Mouse (Mus musculus) limb, embryonic 11.5 days (tissue): ENCODE measurements at regions not wholly inside any gene's neighbourhood (a gene's known extent, or its start where the extent isn't known, plus 50 kb on each side); places are given as distances from the start of the nearest gene placed in this dataset.

ENCODE experiments used
- ATAC-seq: fragments of 200-750 bp; cut with Nextera tagmentation; 2 replicates; pipeline ENCODE4 v1.8.0; 2017; ENCODE audit warnings: low read depth; ENCODE audit not compliant: insufficient number of reproducible peaks, low FRiP score, low TSS enrichment
- DNase-seq: peaks from one replicate; pipeline ENCODE4 v3.0.0-alpha.2; 2015; ENCODE audit warnings: low spot score
- H3K27ac ChIP-seq: fragments of 300-500 bp; sonication (generic); replicated peaks from 2 replicates; pipeline ENCODE4 v1.5.1; 2014; ENCODE audit warnings: low read depth, mild to moderate bottlenecking, low read length
- H3K27me3 ChIP-seq: fragments of 300-500 bp; sonication (generic); 2 replicates; pipeline ENCODE4 v1.6.1; 2014; ENCODE audit warnings: mild to moderate bottlenecking, low read length, mixed read lengths; ENCODE audit not compliant: control insufficient read depth, insufficient read depth
- H3K36me3 ChIP-seq: fragments of 300-500 bp; sonication (generic); 2 replicates; pipeline ENCODE4 v1.6.1; 2014; ENCODE audit warnings: mild to moderate bottlenecking, low read length, moderate library complexity, mixed read lengths; ENCODE audit not compliant: control insufficient read depth, insufficient read depth
- H3K4me1 ChIP-seq: fragments of 300-500 bp; sonication (generic); 2 replicates; pipeline ENCODE4 v1.6.1; 2014; ENCODE audit warnings: low read length, mixed read lengths; ENCODE audit not compliant: control insufficient read depth, insufficient read depth
- H3K4me2 ChIP-seq: fragments of 300-500 bp; sonication (generic); 2 replicates; pipeline ENCODE4 v1.6.1; 2014; ENCODE audit warnings: low read depth, mild to moderate bottlenecking, moderate library complexity; ENCODE audit not compliant: severe bottlenecking
- H3K4me3 ChIP-seq: fragments of 300-500 bp; sonication (generic); 2 replicates; pipeline ENCODE4 v1.5.1; 2014; ENCODE audit warnings: low read depth, low read length
- H3K9ac ChIP-seq: fragments of 300-500 bp; sonication (generic); 2 replicates; pipeline ENCODE4 v1.6.1; 2014; ENCODE audit warnings: mild to moderate bottlenecking, low read length
- H3K9me3 ChIP-seq: fragments of 300-500 bp; sonication (generic); 2 replicates; pipeline ENCODE4 v1.6.1; 2016; ENCODE audit warnings: low read length; ENCODE audit not compliant: control insufficient read depth
- WGBS: fragments of 180-500 bp; shearing (Covaris S2); extraction: QIAGEN DNeasy Blood & Tissue Kit; methylation state at CpG from one replicate; pipeline ENCODE4 v1.1.7; 2014; 5-methylcytosine and 5-hydroxymethylcytosine counted together

- Histone ChIP-seq H3K9ac (no peak overlapping the region), H3K4me1 (no peaks in the 10 kb centered on the region), H3K4me3 (no peak overlapping the region), H3K4me2 (no peak overlapping the region), H3K36me3 (no peaks in the 10 kb centered on the region), H3K27ac (no peak overlapping the region), H3K27me3 (no peaks in the 10 kb centered on the region), H3K9me3 (no peaks in the 10 kb centered on the region)
- ATAC-seq (no peak), DNase-seq (no peak)
- 56% methylated on average over 3 of the region's 3 CpGs for WGBS
Measured at GRCm38 (mm10) chr6:66101555-66102071, 149.2 kb downstream of the 4930544G11Rik start.

DNA sequence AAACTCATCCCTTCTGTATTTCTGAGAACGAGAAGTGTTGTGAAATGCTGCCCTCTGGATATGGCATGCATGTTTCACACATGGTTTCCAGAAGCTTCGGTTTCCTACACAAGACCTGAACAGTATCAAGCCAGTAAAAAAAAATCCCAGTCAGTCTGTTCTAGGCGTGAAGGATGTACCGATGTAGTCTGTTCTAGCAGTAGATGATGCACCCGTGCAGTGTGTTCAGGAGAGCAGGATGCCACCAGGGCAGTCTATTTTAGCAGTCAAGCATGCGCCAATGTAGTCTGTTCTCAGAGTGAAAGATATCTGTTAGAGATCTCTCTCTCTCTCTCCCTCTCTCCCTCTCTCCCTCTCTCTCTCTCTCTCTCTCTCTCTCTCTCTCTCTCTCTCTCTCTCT, 162.0 kb downstream of the 4930544G11Rik start:
- 88% methylated on average over 6 of the region's 6 CpGs for WGBS
- Histone ChIP-seq H3K4me1 (no peaks in the 10 kb centered on the region), H3K4me2 (no peak overlapping the region), H3K27me3 (no peaks in the 10 kb centered on the region), H3K4me3 (no peak overlapping the region), H3K27ac (no peak overlapping the region), H3K9ac (no peak overlapping the region), H3K9me3 (no peaks in the 10 kb centered on the region), H3K36me3 (no peaks in the 10 kb centered on the region)
- DNase-seq (no peak), ATAC-seq (no peak)

DNA sequence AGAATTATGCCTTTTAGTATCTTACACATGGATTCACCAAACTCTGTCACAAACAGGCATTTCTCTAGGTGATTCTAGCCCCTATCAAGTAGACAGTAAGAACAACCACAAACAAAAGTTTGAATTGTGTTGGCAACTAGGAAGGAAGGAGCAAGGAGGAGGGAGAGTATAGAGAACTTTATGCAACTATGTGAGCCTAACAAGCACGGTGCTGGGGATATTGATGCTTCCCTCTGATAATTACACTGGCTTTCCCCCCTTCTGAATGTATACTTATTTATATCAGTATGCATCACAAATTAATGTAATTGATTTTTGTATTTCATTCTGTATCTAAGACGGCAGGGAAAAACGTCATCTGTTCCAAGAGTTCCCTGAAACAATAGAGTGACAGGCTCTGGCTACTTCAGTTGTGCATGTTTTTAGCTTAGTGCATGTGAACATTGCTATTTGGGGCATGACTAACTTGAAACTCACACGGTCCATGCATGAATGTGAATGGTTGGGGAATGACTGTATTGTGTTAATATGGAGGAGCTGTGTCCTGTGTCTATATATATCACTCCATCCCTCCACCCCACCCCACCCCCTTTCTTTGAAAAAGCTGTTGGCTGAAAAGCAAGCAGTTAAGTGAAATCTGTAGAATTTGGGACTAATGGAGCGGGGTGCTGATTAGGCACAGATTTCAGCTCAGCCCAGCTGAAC, 169.2 kb downstream of the 4930544G11Rik start:
- H3K4me1 ChIP-seq = no peaks in the 10 kb centered on the region
- WGBS = 77% methylated on average over 5 of the region's 5 CpGs
- ATAC-seq = no peak
- no peak overlapping the region for H3K4me3 ChIP-seq
- H3K9ac ChIP-seq = no peak overlapping the region
- H3K4me2 ChIP-seq = no peak overlapping the region
- no peaks in the 10 kb centered on the region for H3K36me3 ChIP-seq
- no peaks in the 10 kb centered on the region for H3K9me3 ChIP-seq
- no peak overlapping the region for H3K27ac ChIP-seq
- H3K27me3 ChIP-seq = no peaks in the 10 kb centered on the region
- DNase-seq = no peak

- Histone ChIP-seq H3K27me3 (no peaks in the 10 kb centered on the region), H3K36me3 (no peaks in the 10 kb centered on the region), H3K4me2 (no peak overlapping the region), H3K27ac (no peak overlapping the region), H3K9me3 (no peaks in the 10 kb centered on the region), H3K4me3 (no peak overlapping the region), H3K9ac (no peak overlapping the region), H3K4me1 (no peaks in the 10 kb centered on the region)
- DNase-seq (no peak), ATAC-seq (no peak)
- WGBS = 67% methylated on average over 1 of the region's 1 CpGs
Measured at GRCm38 (mm10) chr6:66124292-66124691, 171.9 kb downstream of the 4930544G11Rik start.

- DNase-seq (peak; percentile 54), ATAC-seq (no peak)
- Histone ChIP-seq H3K9ac (no peak overlapping the region), H3K4me2 (no peak overlapping the region), H3K4me1 (no peaks in the 10 kb centered on the region), H3K9me3 (no peaks in the 10 kb centered on the region), H3K4me3 (no peak overlapping the region), H3K27ac (no peak overlapping the region), H3K27me3 (no peaks in the 10 kb centered on the region), H3K36me3 (no peaks in the 10 kb centered on the region)
- 64% methylated on average over 3 of the region's 3 CpGs for WGBS
Measured at GRCm38 (mm10) chr6:66151786-66152185, 199.4 kb downstream of the 4930544G11Rik start.

GRCm38 (mm10) chr6:66154831-66155230, 202.4 kb downstream of the 4930544G11Rik start:
- Histone ChIP-seq H3K9ac (no peak overlapping the region), H3K36me3 (no peaks in the 10 kb centered on the region), H3K4me1 (no peaks in the 10 kb centered on the region), H3K27ac (no peak overlapping the region), H3K9me3 (no peaks in the 10 kb centered on the region), H3K27me3 (no peaks in the 10 kb centered on the region), H3K4me3 (no peak overlapping the region), H3K4me2 (no peak overlapping the region)
- DNase-seq (no peak), ATAC-seq (no peak)
- 92% methylated on average over 2 of the region's 2 CpGs for WGBS

DNA sequence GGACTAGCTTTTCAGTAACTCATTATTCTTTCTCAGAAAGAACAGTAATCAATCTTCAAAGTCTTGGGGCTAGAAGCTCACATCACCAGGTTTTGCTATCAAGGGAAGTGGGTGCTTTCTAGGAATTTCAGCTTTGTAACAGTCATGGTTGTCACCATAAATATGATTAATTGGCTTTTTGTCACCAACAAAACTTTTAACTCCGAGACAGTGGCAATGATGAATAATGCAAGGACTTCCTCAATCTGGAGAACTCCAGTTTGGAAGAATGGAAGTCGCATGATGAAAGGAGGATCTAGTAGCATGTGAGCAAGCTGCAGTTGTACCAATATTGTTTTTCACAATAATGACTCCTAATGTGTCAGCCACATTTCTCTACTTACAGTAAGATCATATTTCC, 208.4 kb downstream of the 4930544G11Rik start:
- H3K27ac ChIP-seq = no peak overlapping the region
- H3K4me2 ChIP-seq = no peak overlapping the region
- DNase-seq = no peak
- H3K4me1 ChIP-seq = no peaks in the 10 kb centered on the region
- H3K4me3 ChIP-seq = no peak overlapping the region
- no peaks in the 10 kb centered on the region for H3K9me3 ChIP-seq
- H3K36me3 ChIP-seq = no peaks in the 10 kb centered on the region
- no peak overlapping the region for H3K9ac ChIP-seq
- WGBS = 38% methylated on average over 2 of the region's 2 CpGs
- no peaks in the 10 kb centered on the region for H3K27me3 ChIP-seq
- no peak for ATAC-seq

DNA sequence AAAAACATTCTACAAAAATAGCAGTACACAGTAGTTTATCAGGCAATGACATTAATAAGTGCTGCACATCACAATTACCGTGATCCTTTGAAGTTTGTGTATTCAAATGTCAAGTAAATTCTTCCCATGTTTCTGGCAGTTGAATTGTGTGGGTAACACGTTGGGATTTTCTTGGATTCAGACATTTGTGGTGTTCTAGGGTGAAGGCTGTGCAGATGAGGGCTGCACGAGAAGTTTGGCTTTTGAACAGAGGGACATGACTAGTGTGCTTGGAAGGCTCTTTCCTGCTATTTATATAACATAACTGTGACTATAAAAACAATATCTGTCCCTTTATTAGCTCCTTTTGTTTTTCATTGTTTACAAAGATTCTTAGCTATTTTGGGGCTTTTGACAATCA, 216.5 kb downstream of the 4930544G11Rik start:
- Histone ChIP-seq H3K9ac (no peak overlapping the region), H3K9me3 (no peaks in the 10 kb centered on the region), H3K27me3 (no peaks in the 10 kb centered on the region), H3K27ac (no peak overlapping the region), H3K4me1 (no peaks in the 10 kb centered on the region), H3K4me2 (no peak overlapping the region), H3K36me3 (no peaks in the 10 kb centered on the region), H3K4me3 (no peak overlapping the region)
- WGBS = 74% methylated on average over 3 of the region's 3 CpGs
- ATAC-seq = no peak
- DNase-seq = no peak

DNA sequence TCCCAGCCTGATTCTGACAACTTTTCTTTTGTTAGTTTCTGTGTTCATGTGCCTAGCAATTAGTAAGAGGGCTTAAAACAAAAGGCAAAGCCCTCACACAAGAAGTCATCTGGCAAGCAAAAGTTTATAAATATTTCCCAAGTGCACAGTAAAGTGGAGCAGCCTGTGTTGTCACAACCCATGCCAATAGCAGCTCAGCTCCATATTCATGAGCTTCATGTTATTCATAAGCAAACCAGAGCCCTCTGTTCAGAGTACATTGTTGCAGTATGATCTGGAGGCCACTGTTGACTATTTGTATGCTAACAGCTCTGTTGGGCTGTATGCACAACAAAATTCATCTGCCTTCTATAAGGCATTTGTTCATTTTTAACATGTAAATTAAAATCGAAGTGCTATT, 245.6 kb downstream of the 4930544G11Rik start:
- ATAC-seq = no peak
- peaks cover 4% of the 10 kb centered on the region; the same call in 1 of the 2 replicates for H3K4me1 ChIP-seq
- 85% methylated on average over 1 of the region's 1 CpGs for WGBS
- H3K4me2 ChIP-seq = no peak overlapping the region
- no peaks in the 10 kb centered on the region for H3K36me3 ChIP-seq
- DNase-seq = no peak
- H3K9ac ChIP-seq = no peak overlapping the region
- no peaks in the 10 kb centered on the region for H3K27me3 ChIP-seq
- H3K27ac ChIP-seq = no peak overlapping the region
- H3K4me3 ChIP-seq = no peak overlapping the region
- no peaks in the 10 kb centered on the region for H3K9me3 ChIP-seq
